Mouse (Mus musculus) heart, embryonic 16.5 days (tissue): ENCODE results near the gene Tdrd1. TPM values are rescaled to one million over a fixed set of nuclear protein-coding genes. Genes with fewer than 3 reads are reported as not detected.
"Not testable (repeated sequence)": the region's sequence is repeated elsewhere in the genome, so short reads cannot be mapped to it uniquely, and the experiment has no call there.

Experiments used
- ATAC-seq: fragments of 200-750 bp; cut with Nextera tagmentation; replicated peaks from 2 replicates; pipeline ENCODE4 v1.8.0; 2017; ENCODE audit warnings: moderate number of reproducible peaks; ENCODE audit not compliant: insufficient read depth, low FRiP score; ENCODE audit errors: extremely low read depth
- H3K27ac ChIP-seq: fragments of 300-500 bp; sonication (generic); 2 replicates; pipeline ENCODE4 v1.5.1; 2014; ENCODE audit warnings: mild to moderate bottlenecking, low read length, control low read depth, moderate library complexity
- H3K27me3 ChIP-seq: fragments of 300-500 bp; sonication (generic); 2 replicates; pipeline ENCODE4 v1.6.1; 2014; ENCODE audit warnings: low read length, mixed read lengths; ENCODE audit not compliant: control insufficient read depth, insufficient read depth
- H3K36me3 ChIP-seq: fragments of 300-500 bp; sonication (generic); 2 replicates; pipeline ENCODE4 v1.6.1; 2014; ENCODE audit not compliant: control insufficient read depth, insufficient read depth
- H3K4me1 ChIP-seq: fragments of 300-500 bp; sonication (generic); 2 replicates; pipeline ENCODE4 v1.6.1; 2014; ENCODE audit warnings: low read length, mixed read lengths; ENCODE audit not compliant: control insufficient read depth, insufficient read depth
- H3K4me2 ChIP-seq: fragments of 300-500 bp; sonication (generic); 2 replicates; pipeline ENCODE4 v1.6.1; 2014; ENCODE audit warnings: low read depth, mild to moderate bottlenecking, control low read depth, low read length
- H3K4me3 ChIP-seq: fragments of 300-500 bp; sonication (generic); 2 replicates; pipeline ENCODE4 v1.5.1; 2014; ENCODE audit warnings: mild to moderate bottlenecking, control low read depth, low read length
- H3K9ac ChIP-seq: fragments of 300-500 bp; sonication (generic); 2 replicates; pipeline ENCODE4 v1.6.1; 2014; ENCODE audit warnings: low read length, control low read depth
- H3K9me3 ChIP-seq: fragments of 300-500 bp; sonication (generic); replicated peaks from 2 replicates; pipeline ENCODE4 v1.6.1; 2016; ENCODE audit warnings: low read length; ENCODE audit not compliant: control insufficient read depth
- WGBS: fragments of 180-500 bp; shearing (Covaris S2); extraction: QIAGEN DNeasy Blood & Tissue Kit; methylation state at CpG from one replicate; pipeline ENCODE4 v1.1.7; 2014; 5-methylcytosine and 5-hydroxymethylcytosine counted together
- polyA plus RNA-seq: library from polyadenylated mRNA; unstranded; fragments of >200 nt; fragmentation: Nextera tagmentation; extraction: Ambion mirVana; gene quantifications from 2 replicates; pipeline ENCODE4 v1.2.1, GENCODE M21; 2015

The Tdrd1 gene
- 0.32 and 0.44 TPM in 2 replicates for polyA plus RNA-seq

GRCm38 (mm10) chr19:56826047-56826631, at the start of gene Tdrd1:
Gene Tdrd1, plus strand, starts transcription at chr19:56826209.
- Histone ChIP-seq H3K9me3 (no peaks in the 10 kb centered on the region), H3K4me3 (peak within 1 kb of the TSS; percentile 19), H3K27me3 (peaks cover 4% of the 10 kb centered on the region), H3K27ac (no peak within 1 kb of the TSS), H3K9ac (no peak within 1 kb of the TSS), H3K4me2 (peak within 1 kb of the TSS; percentile 56), H3K4me1 (peaks cover 3% of the 10 kb centered on the region; the same call in 1 of the 2 replicates), H3K36me3 (no peaks in the 10 kb centered on the region)
- 44% methylated on average over 44 of the region's 44 CpGs for WGBS
- no peak for ATAC-seq

DNA sequence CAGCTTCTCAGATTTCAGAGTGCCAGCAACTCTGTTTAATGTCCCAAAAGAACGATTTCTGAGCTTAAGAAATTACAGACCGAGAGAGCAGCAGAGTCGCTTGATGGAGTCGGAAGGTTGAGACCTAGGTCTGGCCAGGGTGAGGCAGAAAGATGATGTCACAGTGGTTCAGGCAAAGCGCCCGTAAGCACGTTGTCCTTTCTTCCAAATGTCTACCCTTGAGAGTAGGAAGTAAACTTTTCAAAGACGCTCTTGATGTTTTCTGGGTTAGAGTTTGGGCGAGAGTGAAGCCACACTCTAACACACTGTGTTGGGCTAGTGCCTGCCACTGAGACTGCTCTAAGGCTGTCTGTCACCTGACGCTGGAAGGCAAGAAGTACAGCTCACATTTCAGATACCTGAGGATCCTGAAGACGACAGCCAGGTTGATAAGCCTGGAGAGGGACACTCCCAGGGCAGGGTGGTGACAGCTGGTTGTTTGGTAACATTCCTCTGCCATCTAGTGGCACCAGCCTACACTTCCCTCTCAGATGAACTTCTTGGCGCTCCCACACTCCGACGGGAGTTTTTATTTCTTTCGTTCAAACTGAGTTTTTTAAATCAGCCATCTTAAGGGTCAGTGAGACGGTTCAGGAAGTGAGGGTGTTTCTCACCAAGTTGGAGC, 49.2 kb upstream of the Tdrd1 start:
- Histone ChIP-seq H3K4me2 (peak overlapping the region; percentile 69), H3K27ac (no peak overlapping the region), H3K27me3 (no peaks in the 10 kb centered on the region), H3K4me3 (no peak overlapping the region; the same call in 1 of the 2 replicates), H3K4me1 (peaks cover 33% of the 10 kb centered on the region), H3K9ac (peak overlapping the region; percentile 39; the same call in 1 of the 2 replicates), H3K36me3 (no peaks in the 10 kb centered on the region), H3K9me3 (no peaks in the 10 kb centered on the region)
- 23% methylated on average over 16 of the region's 16 CpGs for WGBS
- no peak for ATAC-seq

- not testable (repeated sequence) for H3K27me3 ChIP-seq, H3K4me3 ChIP-seq, H3K9ac ChIP-seq, ATAC-seq, H3K9me3 ChIP-seq, H3K4me2 ChIP-seq, H3K27ac ChIP-seq, H3K36me3 ChIP-seq
- 93% methylated on average over 7 of the region's 7 CpGs for WGBS
- peaks cover 31% of the 10 kb centered on the region for H3K4me1 ChIP-seq
Observed at GRCm38 (mm10) chr19:56778532-56778931, 47.5 kb upstream of the Tdrd1 start.

GRCm38 (mm10) chr19:56787911-56788310, 38.1 kb upstream of the Tdrd1 start:
- Histone ChIP-seq H3K4me3 (no peak overlapping the region), H3K4me2 (no peak overlapping the region), H3K27me3 (no peaks in the 10 kb centered on the region), H3K36me3 (peaks cover 36% of the 10 kb centered on the region), H3K9ac (no peak overlapping the region), H3K4me1 (no peaks in the 10 kb centered on the region), H3K9me3 (no peaks in the 10 kb centered on the region), H3K27ac (no peak overlapping the region)
- WGBS = 90% methylated on average over 7 of the region's 7 CpGs
- ATAC-seq = no peak

- Histone ChIP-seq H3K9me3 (no peaks in the 10 kb centered on the region), H3K4me2 (no peak overlapping the region), H3K36me3 (peaks cover 39% of the 10 kb centered on the region), H3K27me3 (no peaks in the 10 kb centered on the region), H3K4me3 (no peak overlapping the region), H3K27ac (no peak overlapping the region), H3K9ac (no peak overlapping the region), H3K4me1 (no peaks in the 10 kb centered on the region)
- WGBS = 90% methylated on average over 5 of the region's 5 CpGs
- no peak for ATAC-seq
Observed at GRCm38 (mm10) chr19:56788952-56789351, 37.1 kb upstream of the Tdrd1 start.

- H3K27ac ChIP-seq = no peak overlapping the region
- H3K4me2 ChIP-seq = no peak overlapping the region
- no peaks in the 10 kb centered on the region for H3K9me3 ChIP-seq
- no peak overlapping the region for H3K9ac ChIP-seq
- ATAC-seq = no peak
- H3K27me3 ChIP-seq = no peaks in the 10 kb centered on the region
- WGBS = 89% methylated on average over 11 of the region's 11 CpGs
- H3K4me1 ChIP-seq = peaks cover 23% of the 10 kb centered on the region
- H3K4me3 ChIP-seq = no peak overlapping the region
- peaks cover 68% of the 10 kb centered on the region for H3K36me3 ChIP-seq
Observed at GRCm38 (mm10) chr19:56797376-56797775, 28.6 kb upstream of the Tdrd1 start.

GRCm38 (mm10) chr19:56800226-56800625, 25.8 kb upstream of the Tdrd1 start:
- H3K4me3 ChIP-seq = no peak overlapping the region
- H3K4me1 ChIP-seq = peaks cover 23% of the 10 kb centered on the region
- no peak overlapping the region for H3K9ac ChIP-seq
- H3K36me3 ChIP-seq = peaks cover 45% of the 10 kb centered on the region
- H3K27me3 ChIP-seq = no peaks in the 10 kb centered on the region
- ATAC-seq = no peak
- no peaks in the 10 kb centered on the region for H3K9me3 ChIP-seq
- WGBS = 40% methylated on average over 8 of the region's 8 CpGs
- no peak overlapping the region for H3K4me2 ChIP-seq
- no peak overlapping the region for H3K27ac ChIP-seq

DNA sequence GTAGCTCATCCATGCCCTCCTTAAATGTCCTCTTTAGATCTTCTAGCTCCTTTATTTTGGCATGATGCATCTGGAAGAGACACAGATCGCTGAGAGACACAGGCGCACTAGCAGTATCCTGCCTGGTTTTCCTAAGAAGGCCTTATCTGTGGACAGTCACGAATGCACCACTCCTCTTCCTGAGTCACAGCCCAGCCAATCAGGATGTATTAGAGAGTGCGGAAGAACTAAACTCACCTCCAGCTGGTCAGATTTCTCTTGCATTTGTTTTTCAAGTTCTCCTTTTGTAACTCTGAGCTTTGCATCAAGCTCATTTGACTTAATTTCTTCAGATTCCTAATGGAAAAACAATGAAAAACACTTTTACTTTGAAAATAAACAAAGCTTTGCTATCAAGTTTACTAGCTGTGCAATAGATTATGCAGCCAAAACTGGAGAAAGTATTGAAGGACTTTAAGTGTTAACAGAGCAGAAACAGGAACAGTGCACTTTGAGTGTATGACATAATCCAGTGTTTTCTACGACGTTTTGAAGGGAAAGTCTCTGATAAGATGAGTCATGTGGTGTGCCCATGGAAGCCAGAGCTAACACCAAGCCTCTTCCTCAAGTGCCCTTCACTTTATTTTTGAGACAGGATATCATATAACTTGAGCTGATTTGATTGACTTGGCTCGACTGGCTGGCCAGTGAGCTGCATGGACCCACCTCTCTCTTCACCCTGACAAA, 24.9 kb upstream of the Tdrd1 start:
- no peak overlapping the region for H3K4me3 ChIP-seq
- ATAC-seq = peak; percentile 29
- H3K4me2 ChIP-seq = no peak overlapping the region
- H3K9me3 ChIP-seq = no peaks in the 10 kb centered on the region
- peaks cover 45% of the 10 kb centered on the region for H3K36me3 ChIP-seq
- 30% methylated on average over 7 of the region's 7 CpGs for WGBS
- no peaks in the 10 kb centered on the region for H3K27me3 ChIP-seq
- no peak overlapping the region for H3K9ac ChIP-seq
- peaks cover 23% of the 10 kb centered on the region for H3K4me1 ChIP-seq
- peak overlapping the region; percentile 46 for H3K27ac ChIP-seq
